ENCODE assay signal across 11 mouse cellular contexts in genomic region chr3:96759695-96760094, GRCm38 (mm10). TPM values are rescaled to one million over a fixed set of nuclear protein-coding genes. Genes with fewer than 3 reads are reported as not detected.
DNase-seq lines count a peak whose midpoint lies in the region; ATAC-seq and TF ChIP-seq lines count a peak whose summit lies in the region.
"Had no signal": no experiment of that assay in that cellular context is flagged by ENCODE, and none has a peak within 500 bp of the region (broad histone marks: within the 10 kb centered on the region; RNA-seq: fewer than 3 reads in every experiment).

No protein-coding gene starts in this region.

- TF ChIP-seq RAD21 in MEL (IDR thresholded peaks at IDR 0.05; ENCODE audit: low read depth, low read length), result no peak

- peaks cover 0 to 2% of the 10 kb centered on the region in 2 experiments; a peak in 1 of 4 replicates for H3K4me1 ChIP-seq in MEL (ENCODE audit: control insufficient read depth in 1 of 2, insufficient read depth in 2 of 2, low read length in 2 of 2)
- H3K4me1 ChIP-seq in neural tube, embryonic 15.5 days, result no peaks in the 10 kb centered on the region
- no peaks in the 10 kb centered on the region for H3K4me1 ChIP-seq in forebrain, embryonic 12.5 days
- H3K4me1 ChIP-seq: embryonic facial prominence, embryonic 13.5 days; lung, embryonic 15.5 days had no signal

- WGBS in neural tube, embryonic 15.5 days, result 93% methylated on average over 4 of the region's 4 CpGs
- WGBS in forebrain, embryonic 12.5 days, result 95% methylated on average over 4 of the region's 4 CpGs

- no peak overlapping the region for H3K27ac ChIP-seq in MEL (ENCODE audit: control insufficient read depth, low read depth, low read length)
- H3K27ac ChIP-seq in neural tube, embryonic 15.5 days (replicated peaks), result no peak overlapping the region
- no peak overlapping the region for H3K27ac ChIP-seq in forebrain, embryonic 12.5 days
- H3K27ac ChIP-seq: embryonic facial prominence, embryonic 13.5 days; lung, embryonic 15.5 days had no signal

- H3K4me2 ChIP-seq in neural tube, embryonic 15.5 days, result no peak overlapping the region
- H3K4me2 ChIP-seq in forebrain, embryonic 12.5 days, result no peak overlapping the region
- H3K4me2 ChIP-seq: embryonic facial prominence, embryonic 13.5 days; lung, embryonic 15.5 days had no signal

- no peak for TF ChIP-seq CTCF in MEL (IDR thresholded peaks at IDR 0.05 in 2 of 3, conservative IDR thresholded peaks at IDR 0.05 in 1 of 3; ENCODE audit: control insufficient read depth in 1 of 3, insufficient read depth in 1 of 3, low read depth in 2 of 3, low read length in 3 of 3, poor library complexity in 1 of 3, severe bottlenecking in 1 of 3)

- no peak for TF ChIP-seq EP300 in MEL (IDR thresholded peaks at IDR 0.05; ENCODE audit: low read depth in 1 of 2, low read length in 2 of 2)

- no peak for TF ChIP-seq POLR2A in MEL (IDR thresholded peaks at IDR 0.05; ENCODE audit: control insufficient read depth in 1 of 2, insufficient read depth in 1 of 2, low read depth in 1 of 2, low read length in 2 of 2, poor library complexity in 1 of 2)

- H3K9me3 ChIP-seq in MEL (replicated peaks; ENCODE audit: insufficient read depth, low read length), result no peaks in the 10 kb centered on the region
- no peaks in the 10 kb centered on the region for H3K9me3 ChIP-seq in neural tube, embryonic 15.5 days (replicated peaks)
- H3K9me3 ChIP-seq in forebrain, embryonic 12.5 days, result no peaks in the 10 kb centered on the region
- H3K9me3 ChIP-seq: embryonic facial prominence, embryonic 13.5 days; lung, embryonic 15.5 days had no signal

- DNase-seq in layer of hippocampus, adult 18-20 months (ENCODE audit: low spot score in 2 of 2), result peak; percentile 9 to 65
- DNase-seq in layer of hippocampus, postnatal 14 days (ENCODE audit: low spot score in 2 of 2), result no peak
- DNase-seq in 416B (ENCODE audit: low read depth) (peak; percentile 87), MEL (ENCODE audit: low read depth, low spot score) (peak; percentile 53)
- DNase-seq in layer of hippocampus, adult 9-10 months (ENCODE audit: low spot score), result peak; percentile 25
- no peak for DNase-seq in thymus, postnatal 25 days

- H3K36me3 ChIP-seq in MEL (ENCODE audit: control insufficient read depth in 1 of 2, insufficient read depth in 2 of 2, low read length in 2 of 2), result peaks cover 0 to 9% of the 10 kb centered on the region in 2 experiments; a peak in 3 of 4 replicates
- H3K36me3 ChIP-seq in neural tube, embryonic 15.5 days, result peaks cover 3% of the 10 kb centered on the region; the same call in 1 of the 2 replicates
- H3K36me3 ChIP-seq in forebrain, embryonic 12.5 days (replicated peaks), result no peaks in the 10 kb centered on the region; the same call in 1 of the 2 replicates
- H3K36me3 ChIP-seq: lung, embryonic 15.5 days had no signal

- no peak for ATAC-seq in neural tube, embryonic 15.5 days (ENCODE audit: low FRiP score)
- no peak for ATAC-seq in forebrain, embryonic 12.5 days (ENCODE audit: low FRiP score)
- ATAC-seq: intestine, embryonic 16.5 days had no signal

- H3K4me3 ChIP-seq in MEL (ENCODE audit: control insufficient read depth in 1 of 2, insufficient read depth in 1 of 2, low read depth in 2 of 2, low read length in 2 of 2), result no peak overlapping the region
- H3K4me3 ChIP-seq in neural tube, embryonic 15.5 days (replicated peaks), result no peak overlapping the region
- no peak overlapping the region for H3K4me3 ChIP-seq in forebrain, embryonic 12.5 days (replicated peaks)
- H3K4me3 ChIP-seq: embryonic facial prominence, embryonic 13.5 days; lung, embryonic 15.5 days had no signal

- no peak overlapping the region for H3K9ac ChIP-seq in MEL (ENCODE audit: control insufficient read depth, low read depth, low read length, poor library complexity, severe bottlenecking)
- H3K9ac ChIP-seq in neural tube, embryonic 15.5 days (replicated peaks), result no peak overlapping the region
- H3K9ac ChIP-seq in forebrain, embryonic 12.5 days, result no peak overlapping the region
- H3K9ac ChIP-seq: embryonic facial prominence, embryonic 13.5 days; lung, embryonic 15.5 days had no signal

- no peaks in the 10 kb centered on the region for H3K27me3 ChIP-seq in MEL (ENCODE audit: control insufficient read depth in 1 of 2, insufficient read depth in 2 of 2, low read length in 2 of 2)
- H3K27me3 ChIP-seq in neural tube, embryonic 15.5 days (replicated peaks), result no peaks in the 10 kb centered on the region
- H3K27me3 ChIP-seq in forebrain, embryonic 12.5 days, result no peaks in the 10 kb centered on the region
- H3K27me3 ChIP-seq: embryonic facial prominence, embryonic 13.5 days; lung, embryonic 15.5 days had no signal

- H3K79me2 ChIP-seq in MEL (ENCODE audit: control insufficient read depth, insufficient read depth, low read length, poor library complexity), result no peaks in the 10 kb centered on the region

TF ChIP-seq in MEL, 35 proteins besides CTCF, POLR2A, EP300 and RAD21:
- TF ChIP-seq NRF1 (IDR thresholded peaks at IDR 0.05; ENCODE audit: insufficient read depth, low read depth, low read length, poor library complexity, severe bottlenecking) (no peak), ZMIZ1 (IDR thresholded peaks at IDR 0.05; ENCODE audit: low read depth, low read length) (no peak), SIN3A (IDR thresholded peaks at IDR 0.05; ENCODE audit: low read length) (no peak), POLR2AphosphoS2 (IDR thresholded peaks at IDR 0.05; ENCODE audit: low read length) (no peak), USF1 (IDR thresholded peaks at IDR 0.05; ENCODE audit: low read depth, low read length) (no peak), POLR2AphosphoS5 (IDR thresholded peaks at IDR 0.05; ENCODE audit: borderline replicate concordance, low read depth, low read length) (no peak), USF2 (IDR thresholded peaks at IDR 0.05; ENCODE audit: borderline replicate concordance in 1 of 2, insufficient read depth in 1 of 2, low read depth in 1 of 2, low read length in 2 of 2) (no peak), TCF12 (IDR thresholded peaks at IDR 0.05; ENCODE audit: low read depth, low read length) (no peak), CHD1 (IDR thresholded peaks at IDR 0.05; ENCODE audit: low read depth, low read length) (no peak), TAL1 (IDR thresholded peaks at IDR 0.05; ENCODE audit: low read length) (no peak), MEF2A (IDR thresholded peaks at IDR 0.05; ENCODE audit: extremely low read depth, insufficient replicate concordance, low read depth, low read length, poor library complexity, severe bottlenecking) (no peak), MYC (IDR thresholded peaks at IDR 0.05; ENCODE audit: low read depth, low read length) (no peak), MXI1 (IDR thresholded peaks at IDR 0.05; ENCODE audit: low read depth, low read length) (no peak), GABPA (IDR thresholded peaks at IDR 0.05; ENCODE audit: low read depth, low read length) (no peak), HCFC1 (IDR thresholded peaks at IDR 0.05; ENCODE audit: low read depth, low read length) (no peak), KAT2A (conservative IDR thresholded peaks at IDR 0.05; ENCODE audit: low read depth, low read length) (no peak), BHLHE40 (IDR thresholded peaks at IDR 0.05; ENCODE audit: borderline replicate concordance, low read depth, low read length) (no peak)

RNA-seq across cellular contexts. Expression of gene Rnf115, which starts 32.2 kb away (rescaled TPM):
- total RNA-seq in layer of hippocampus, adult 18-20 months (2021), result 10 to 100 TPM; 61.6 to 62.0 TPM
- total RNA-seq in layer of hippocampus, postnatal 14 days (2021), result 10 to 100 TPM; 59.6 to 60.9 TPM
- total RNA-seq in MEL (2012; rRNA removed), result 43.2 and 52.2 TPM in 2 replicates
- polyA plus RNA-seq in MEL (2012; ENCODE audit: insufficient read depth in 1 of 2, insufficient read length in 2 of 2, low read depth in 1 of 2, low replicate concordance in 2 of 2, missing spikeins in 1 of 2), result 10 to 100 TPM; 66.1 to 71.8 TPM
- 76.7 and 77.9 TPM in 2 replicates for polyA plus RNA-seq in neural tube, embryonic 15.5 days (2015; fragmentation: Nextera tagmentation; extraction: Ambion mirVana)
- polyA plus RNA-seq in forebrain, embryonic 12.5 days (2016; fragmentation: Nextera tagmentation; extraction: Ambion mirVana), result 79.9 and 86.2 TPM in 2 replicates

RNA-seq across cellular contexts. Expression of gene Polr3c, which starts 32.3 kb away (rescaled TPM):
- 10 to 100 TPM; 20.7 to 22.5 TPM for total RNA-seq in layer of hippocampus, adult 18-20 months (2021)
- total RNA-seq in layer of hippocampus, postnatal 14 days (2021), result 10 to 100 TPM; 25.5 to 26.3 TPM
- 48.3 and 53.1 TPM in 2 replicates for total RNA-seq in MEL (2012; rRNA removed)
- polyA plus RNA-seq in MEL (2012; ENCODE audit: insufficient read depth in 1 of 2, insufficient read length in 2 of 2, low read depth in 1 of 2, low replicate concordance in 2 of 2, missing spikeins in 1 of 2), result 100 to 1,000 TPM; 122 to 224 TPM
- 31.5 and 35.7 TPM in 2 replicates for polyA plus RNA-seq in neural tube, embryonic 15.5 days (2015; fragmentation: Nextera tagmentation; extraction: Ambion mirVana)
- 42.1 and 43.0 TPM in 2 replicates for polyA plus RNA-seq in forebrain, embryonic 12.5 days (2016; fragmentation: Nextera tagmentation; extraction: Ambion mirVana)

RNA-seq across cellular contexts. Expression of gene Nudt17, which starts 51.3 kb away (rescaled TPM):
- total RNA-seq in layer of hippocampus, adult 18-20 months (2021), result 10 to 100 TPM; 11.4 to 17.9 TPM
- total RNA-seq in layer of hippocampus, postnatal 14 days (2021), result 10 to 100 TPM; 12.1 to 14.6 TPM
- total RNA-seq in MEL (2012; rRNA removed), result 2.4 and 2.7 TPM in 2 replicates
- polyA plus RNA-seq in MEL (2012; ENCODE audit: insufficient read depth in 1 of 2, insufficient read length in 2 of 2, low read depth in 1 of 2, low replicate concordance in 2 of 2, missing spikeins in 1 of 2), result 1 to 10 TPM in 1 of 2 experiments, not detected in 1; 6.5 TPM
- polyA plus RNA-seq in neural tube, embryonic 15.5 days (2015; fragmentation: Nextera tagmentation; extraction: Ambion mirVana), result 20.0 and 24.7 TPM in 2 replicates
- 7.5 and 8.7 TPM in 2 replicates for polyA plus RNA-seq in forebrain, embryonic 12.5 days (2016; fragmentation: Nextera tagmentation; extraction: Ambion mirVana)

Comparison
In these comparisons a context has a peak if more than half of its experiments do, and no peak if none do; other contexts are left out.
1. DNase-seq: peak in layer of hippocampus, adult 18-20 months (2 of 2), 416B (single experiment), MEL (single experiment) and layer of hippocampus, adult 9-10 months (single experiment); none in layer of hippocampus, postnatal 14 days (0 of 2) and thymus, postnatal 25 days (single experiment).